Mouse (Mus musculus) thymus, postnatal 14 days (tissue): ENCODE results near the gene Slc39a1.
"Not testable (repeated sequence)": the region's sequence is repeated elsewhere in the genome, so short reads cannot be mapped to it uniquely, and the experiment has no call there.

Experiments used
- DNase-seq: peaks from one replicate; pipeline ENCODE4 v3.0.0; 2021

Gene Slc39a1

DNA sequence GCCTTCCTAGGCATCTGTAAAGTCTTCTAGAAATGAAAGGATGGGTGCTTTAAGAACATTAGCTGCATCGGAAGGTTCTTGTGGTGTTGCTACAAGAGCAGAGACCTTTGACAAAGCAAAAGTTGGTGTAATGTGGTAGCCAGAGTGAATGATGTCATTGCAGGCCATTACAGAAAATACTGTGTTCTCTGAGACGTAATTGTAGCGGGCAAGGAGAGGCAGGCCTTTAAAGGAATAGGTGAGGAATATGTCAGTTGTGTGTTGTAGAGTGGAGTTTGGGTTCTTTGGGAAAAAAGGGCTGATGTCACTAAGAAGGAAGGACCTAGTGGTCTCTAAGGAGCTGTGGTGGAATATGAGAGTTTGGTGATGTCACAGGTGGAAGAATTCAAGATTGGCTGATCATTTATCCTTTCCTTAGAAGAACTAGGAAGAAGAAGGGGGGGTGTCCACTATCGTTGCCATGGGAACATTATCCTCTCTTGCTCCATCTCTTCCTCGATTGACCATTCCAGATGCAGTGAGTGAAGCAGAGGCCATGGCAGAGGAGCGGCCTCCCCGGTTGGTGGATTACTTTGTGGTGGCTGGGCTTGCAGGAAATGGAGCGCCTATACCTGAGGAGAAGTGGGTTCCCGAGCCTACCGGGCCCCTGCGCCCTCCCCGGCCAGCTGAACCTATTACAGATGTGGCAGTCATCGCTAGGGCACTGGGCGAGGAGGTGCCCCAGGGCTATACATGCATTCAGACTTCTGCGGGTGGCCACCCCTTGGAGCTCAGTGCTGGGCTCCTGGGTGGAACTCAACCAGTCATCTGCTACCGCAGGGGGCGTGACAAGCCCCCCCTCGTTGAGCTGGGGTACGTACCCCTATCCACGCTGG is 19.2 kb downstream of the Slc39a1 start:
- DNase-seq: peak; percentile 56

- DNase-seq: no peak
Measured at GRCm38 (mm10) chr3:90268190-90268589, 20.2 kb downstream of the Slc39a1 start.

DNA sequence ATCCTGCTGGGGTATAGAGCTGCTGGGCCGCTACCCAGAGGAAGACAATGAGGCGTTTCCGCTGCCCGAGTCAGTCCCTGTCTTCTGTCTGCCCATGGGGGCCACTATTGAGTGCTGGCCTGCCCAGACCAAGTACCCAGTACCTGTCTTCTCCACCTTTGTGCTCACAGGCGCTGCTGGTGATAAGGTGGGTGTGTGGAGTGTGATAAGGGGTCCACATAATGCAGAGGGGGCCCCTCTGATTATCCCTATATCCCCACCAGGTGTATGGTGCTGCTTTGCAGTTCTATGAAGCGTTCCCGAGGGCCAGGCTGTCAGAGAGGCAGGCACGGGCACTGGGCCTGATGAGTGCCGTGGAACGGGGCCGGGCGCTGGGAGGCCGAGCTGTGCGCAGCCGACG is 21.0 kb downstream of the Slc39a1 start:
- DNase-seq: no peak

GRCm38 (mm10) chr3:90270784-90271183 is 22.8 kb downstream of the Slc39a1 start:
- DNase-seq: no peak

GRCm38 (mm10) chr3:90272170-90272569 is 24.2 kb downstream of the Slc39a1 start:
- no peak for DNase-seq

DNA sequence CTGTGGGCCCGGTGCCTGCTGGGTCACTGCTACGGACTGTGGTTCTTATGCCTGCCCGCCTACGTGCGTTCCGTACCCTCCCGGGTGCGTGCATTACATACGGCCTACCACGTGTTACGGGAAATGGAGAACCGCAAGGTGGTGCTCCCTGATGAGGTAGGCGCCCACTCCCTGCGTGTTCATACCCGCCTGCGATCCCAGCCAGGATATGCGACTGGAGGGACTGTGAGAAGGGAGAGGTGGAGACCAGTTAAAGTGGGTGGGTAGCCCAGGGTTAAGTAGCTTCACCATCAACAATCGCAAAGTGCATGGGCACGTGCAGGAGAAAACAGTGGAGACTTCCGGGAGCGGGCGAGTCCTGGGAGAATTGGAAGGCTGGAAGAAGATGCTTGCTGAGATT is 25.9 kb downstream of the Slc39a1 start:
- DNase-seq: no peak

GRCm38 (mm10) chr3:90275286-90275685 is 27.3 kb downstream of the Slc39a1 start:
- DNase-seq: no peak

- no peak for DNase-seq
Measured at GRCm38 (mm10) chr3:90276858-90277257, 28.9 kb downstream of the Slc39a1 start.

DNA sequence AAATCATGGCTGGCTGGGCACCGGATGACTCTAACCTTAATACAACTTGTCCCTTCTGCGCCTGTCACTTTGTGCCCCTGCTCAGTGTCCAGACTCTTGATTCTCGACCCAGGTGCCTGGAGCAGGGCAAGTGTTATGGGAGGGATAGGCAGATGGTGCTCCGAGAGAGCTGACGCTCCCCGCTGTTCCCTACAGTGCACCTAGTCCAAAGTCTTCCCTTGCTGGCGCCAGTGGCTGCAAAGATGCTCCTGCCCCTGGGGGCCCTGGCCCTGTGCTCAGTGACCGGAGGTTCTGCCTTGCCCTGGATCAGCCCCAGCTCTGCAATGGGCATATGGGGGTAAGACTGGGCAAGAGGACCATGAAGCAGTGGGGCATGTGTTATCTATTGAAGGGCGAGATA is 29.8 kb downstream of the Slc39a1 start:
- no peak for DNase-seq

GRCm38 (mm10) chr3:90278211-90278610 is 30.2 kb downstream of the Slc39a1 start:
- no peak for DNase-seq

GRCm38 (mm10) chr3:90279216-90279615 is 31.2 kb downstream of the Slc39a1 start:
- no peak for DNase-seq

DNA sequence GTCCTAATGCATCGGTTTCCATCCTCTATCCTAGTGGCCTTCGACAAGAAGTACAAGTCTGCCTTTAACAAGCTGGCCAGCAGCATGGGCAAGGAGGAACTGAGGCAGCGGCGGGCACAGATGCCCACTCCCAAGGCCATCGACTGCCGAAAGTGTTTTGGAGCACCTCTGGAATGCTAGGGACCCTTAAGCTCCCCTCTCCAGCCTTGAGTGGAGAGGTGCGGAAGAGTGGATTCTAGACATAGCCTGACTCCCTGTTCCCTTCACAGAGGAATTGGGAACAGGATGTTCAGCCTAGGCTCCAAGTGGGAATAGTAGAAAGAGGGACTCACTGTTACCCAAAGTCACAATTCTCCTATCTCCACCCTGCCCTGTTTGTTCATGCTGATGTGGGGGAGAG is 31.8 kb downstream of the Slc39a1 start:
- no peak for DNase-seq

DNA sequence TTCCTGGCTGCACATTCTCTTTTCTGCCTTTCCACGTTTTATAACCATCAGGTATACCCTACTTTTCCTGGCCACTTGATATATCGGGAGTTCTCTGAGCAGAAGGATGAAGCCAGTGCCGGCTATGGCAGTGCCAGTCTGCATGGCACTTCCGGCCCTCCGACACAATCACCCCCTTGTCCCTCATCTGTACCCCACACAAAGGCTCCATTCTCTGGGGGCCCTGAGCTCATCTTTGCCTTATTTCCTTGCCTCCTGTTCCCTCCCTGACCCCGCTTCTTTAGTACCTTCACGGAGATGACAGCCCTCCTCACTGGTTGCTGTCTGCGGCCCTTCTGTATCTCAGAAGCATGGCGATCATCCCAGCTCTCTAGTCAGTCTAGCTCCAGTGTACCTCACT is 32.7 kb downstream of the Slc39a1 start:
- DNase-seq: no peak

DNA sequence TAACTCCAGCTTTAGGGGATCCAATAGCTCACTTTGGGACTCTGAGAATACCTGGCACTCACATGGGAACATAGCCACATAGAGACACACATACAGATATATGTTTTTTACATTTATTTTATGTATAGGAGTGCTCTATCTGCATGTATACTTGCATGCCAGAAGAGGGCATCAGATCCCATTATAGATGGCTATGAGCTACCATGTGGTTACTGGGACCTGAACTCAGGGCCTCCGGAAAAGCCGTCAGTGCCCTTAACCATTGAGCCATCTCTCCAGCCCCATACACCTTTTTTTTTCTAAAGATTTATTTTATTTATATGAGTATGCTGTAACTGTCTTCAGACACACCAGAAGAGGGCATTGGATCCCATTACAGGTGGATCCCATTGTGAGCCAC is 36.2 kb downstream of the Slc39a1 start:
- DNase-seq: no peak

- DNase-seq: not testable (repeated sequence)
Measured at GRCm38 (mm10) chr3:90289403-90289802, 41.4 kb downstream of the Slc39a1 start.

- DNase-seq: no peak
Measured at GRCm38 (mm10) chr3:90290602-90291001, 42.6 kb downstream of the Slc39a1 start.

GRCm38 (mm10) chr3:90291982-90292344 is 44.0 kb downstream of the Slc39a1 start:
- DNase-seq: no peak

DNA sequence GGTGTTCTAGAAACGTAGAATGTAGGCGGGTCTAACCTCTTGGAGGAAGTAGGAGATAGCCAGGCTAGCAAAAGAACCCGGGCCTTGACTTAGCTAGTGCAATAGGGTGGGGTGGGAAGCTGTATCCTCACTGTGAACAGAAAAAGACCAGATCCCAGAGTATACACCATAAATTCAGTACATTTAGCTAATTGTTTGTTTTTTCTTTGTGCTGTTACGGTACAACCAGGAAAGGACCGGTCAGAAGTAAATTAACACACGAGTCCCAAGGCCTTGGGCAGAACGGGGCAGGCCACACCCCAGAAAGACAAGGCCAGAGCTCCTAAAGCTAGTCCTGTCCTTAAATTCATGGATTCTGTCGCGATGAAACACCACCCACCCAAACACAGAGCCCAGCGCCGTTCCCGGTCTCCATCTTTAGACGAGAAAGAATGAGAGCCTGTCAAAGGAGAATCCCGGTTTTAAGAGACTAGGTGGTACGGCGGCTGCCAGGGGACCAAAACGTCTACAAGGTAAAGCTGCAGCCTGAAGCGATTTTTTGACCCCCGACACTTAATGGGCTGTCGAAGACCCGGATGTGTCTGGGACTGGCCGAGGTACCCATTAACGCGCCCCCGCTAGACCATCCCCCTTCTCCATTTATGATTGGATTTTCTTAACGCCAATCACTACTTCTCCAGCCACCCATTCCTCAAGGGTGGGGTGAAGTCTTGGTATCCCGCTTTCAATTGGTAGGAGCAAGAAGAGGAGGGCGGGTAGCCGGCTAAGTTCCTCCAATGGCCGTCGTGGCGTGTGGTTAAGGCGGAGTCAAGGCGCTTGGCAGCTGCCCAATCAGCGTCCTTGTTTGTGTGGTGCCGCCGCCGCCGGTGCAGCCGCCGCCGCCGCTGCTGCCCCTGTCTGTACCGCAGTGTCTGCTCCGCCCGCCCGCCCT is 44.6 kb downstream of the Slc39a1 start, which contains the start of gene Gatad2b:
Gene Gatad2b (plus strand): TSS at position 834 of the 931 bp plus-strand sequence.
- peak; percentile 97 for DNase-seq

- DNase-seq: peak; percentile 87
Measured at GRCm38 (mm10) chr3:90293352-90294063, 45.5 kb downstream of the Slc39a1 start.

- peak; percentile 16 for DNase-seq
Measured at GRCm38 (mm10) chr3:90294064-90294440, 46.1 kb downstream of the Slc39a1 start.

DNA sequence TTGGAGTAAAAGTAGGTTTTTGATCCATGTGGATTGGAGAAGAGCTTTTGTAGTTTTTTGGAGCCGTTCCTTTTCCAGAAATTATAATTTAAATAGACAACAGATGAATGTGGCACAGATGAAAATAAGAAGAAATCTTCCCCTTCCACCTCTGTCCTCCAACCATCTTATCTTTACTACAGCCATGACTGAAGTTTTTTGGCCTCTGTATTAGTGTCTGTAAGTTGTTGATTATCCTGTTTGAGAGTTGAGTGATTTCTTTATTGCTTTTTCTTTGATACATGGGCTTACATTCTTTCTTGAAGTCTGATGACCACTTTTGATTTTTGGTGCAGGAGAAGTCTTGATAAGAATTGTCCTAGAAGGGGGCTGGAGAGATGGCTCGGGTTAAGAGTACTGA is 46.7 kb downstream of the Slc39a1 start:
- no peak for DNase-seq
